7 mouse cellular contexts compared by ENCODE assay signal in genomic region chr15:12667760-12668520, GRCm38 (mm10).
A peak's percentile ranks its signal among the peaks of the same experiment; 100 is the strongest.
DNase-seq lines count a peak whose midpoint lies in the region; ATAC-seq and TF ChIP-seq lines count a peak whose summit lies in the region.

No protein-coding gene starts in this region.

- 46% methylated on average over 21 of the region's 21 CpGs for WGBS in midbrain, embryonic 11.5 days
- 48% methylated on average over 21 of the region's 21 CpGs for WGBS in midbrain, embryonic 14.5 days
- 22% methylated on average over 21 of the region's 21 CpGs for WGBS in limb, embryonic 14.5 days
- 36% methylated on average over 21 of the region's 21 CpGs for WGBS in stomach, embryonic 14.5 days
- 41% methylated on average over 21 of the region's 21 CpGs for WGBS in hindbrain, embryonic 13.5 days

- H3K4me3 ChIP-seq in midbrain, embryonic 11.5 days (ENCODE audit: low read depth, low read length), result no peak overlapping the region
- no peak overlapping the region for H3K4me3 ChIP-seq in midbrain, embryonic 14.5 days (replicated peaks; ENCODE audit: low read depth, low read length)
- peak overlapping the region; percentile 4 for H3K4me3 ChIP-seq in limb, embryonic 14.5 days (replicated peaks; ENCODE audit: low read length)
- H3K4me3 ChIP-seq in stomach, embryonic 14.5 days (ENCODE audit: low read depth, low read length), result no peak overlapping the region
- no peak overlapping the region for H3K4me3 ChIP-seq in hindbrain, embryonic 13.5 days

- H3K9ac ChIP-seq in midbrain, embryonic 11.5 days (ENCODE audit: low read length), result no peak overlapping the region
- no peak overlapping the region for H3K9ac ChIP-seq in midbrain, embryonic 14.5 days (replicated peaks; ENCODE audit: low read length)
- 0 out of 2 replicates have a peak overlapping the region, but pooled peaks have one; percentile 21 for H3K9ac ChIP-seq in limb, embryonic 14.5 days (ENCODE audit: low read depth, low read length, severe bottlenecking)
- no peak overlapping the region for H3K9ac ChIP-seq in stomach, embryonic 14.5 days (replicated peaks; ENCODE audit: low read depth, low read length)
- H3K9ac ChIP-seq in hindbrain, embryonic 13.5 days, result no peak overlapping the region

- intact Hi-C loops in gastrocnemius, postnatal 14 days (cut with DNase I; ENCODE audit: low total_unique reads), result no loop called here

- no peaks in the 10 kb centered on the region for H3K36me3 ChIP-seq in midbrain, embryonic 11.5 days (ENCODE audit: control insufficient read depth, insufficient read depth, low read length)
- H3K36me3 ChIP-seq in midbrain, embryonic 14.5 days (ENCODE audit: control insufficient read depth, insufficient read depth, low read length), result no peaks in the 10 kb centered on the region
- H3K36me3 ChIP-seq in limb, embryonic 14.5 days (ENCODE audit: control insufficient read depth, insufficient read depth, low read length), result no peaks in the 10 kb centered on the region
- no peaks in the 10 kb centered on the region for H3K36me3 ChIP-seq in stomach, embryonic 14.5 days (ENCODE audit: control insufficient read depth, insufficient read depth, low read length)
- no peaks in the 10 kb centered on the region for H3K36me3 ChIP-seq in hindbrain, embryonic 13.5 days

- H3K4me1 ChIP-seq in midbrain, embryonic 11.5 days (ENCODE audit: control insufficient read depth, insufficient read depth, low read length), result no peaks in the 10 kb centered on the region
- H3K4me1 ChIP-seq in midbrain, embryonic 14.5 days (ENCODE audit: control insufficient read depth, insufficient read depth, low read length), result no peaks in the 10 kb centered on the region
- peaks cover 12% of the 10 kb centered on the region for H3K4me1 ChIP-seq in limb, embryonic 14.5 days (ENCODE audit: control insufficient read depth, insufficient read depth, low read length)
- H3K4me1 ChIP-seq in stomach, embryonic 14.5 days (ENCODE audit: control insufficient read depth, insufficient read depth, low read length), result 0 out of 2 replicates have a peak, but pooled peaks cover 4% of the 10 kb centered on the region
- H3K4me1 ChIP-seq in hindbrain, embryonic 13.5 days (replicated peaks), result no peaks in the 10 kb centered on the region

- no peaks in the 10 kb centered on the region for H3K27me3 ChIP-seq in midbrain, embryonic 11.5 days (ENCODE audit: control insufficient read depth, insufficient read depth, low read length)
- no peaks in the 10 kb centered on the region for H3K27me3 ChIP-seq in midbrain, embryonic 14.5 days (ENCODE audit: control insufficient read depth, insufficient read depth, low read length)
- no peaks in the 10 kb centered on the region for H3K27me3 ChIP-seq in limb, embryonic 14.5 days (ENCODE audit: control insufficient read depth, insufficient read depth, low read length)
- H3K27me3 ChIP-seq in stomach, embryonic 14.5 days (ENCODE audit: control insufficient read depth, insufficient read depth, low read length), result no peaks in the 10 kb centered on the region
- H3K27me3 ChIP-seq in hindbrain, embryonic 13.5 days, result no peaks in the 10 kb centered on the region

- no peak for TF ChIP-seq POLR2A in limb, embryonic 14.5 days (IDR thresholded peaks at IDR 0.05; ENCODE audit: borderline replicate concordance, extremely low read depth, insufficient read depth, insufficient read length)

- DNase-seq in midbrain, embryonic 11.5 days (ENCODE audit: low spot score, missing footprints), result peak; percentile 79
- DNase-seq in midbrain, embryonic 14.5 days, result no peak
- peak; percentile 10 for DNase-seq in c-Kit-positive CD71-negative TER-119-negative erythroid progenitor cells, embryonic 14.5 days (ENCODE audit: low read depth)
- DNase-seq in limb, embryonic 14.5 days (ENCODE audit: low spot score), result peak; percentile 26
- DNase-seq in gastrocnemius, postnatal 14 days, result no peak

- H3K9me3 ChIP-seq in midbrain, embryonic 11.5 days (ENCODE audit: control insufficient read depth, low read length), result no peaks in the 10 kb centered on the region
- no peaks in the 10 kb centered on the region for H3K9me3 ChIP-seq in midbrain, embryonic 14.5 days (ENCODE audit: control insufficient read depth, low read length)
- H3K9me3 ChIP-seq in limb, embryonic 14.5 days (ENCODE audit: control insufficient read depth, low read length), result no peaks in the 10 kb centered on the region
- no peaks in the 10 kb centered on the region; the same call in 1 of the 2 replicates for H3K9me3 ChIP-seq in stomach, embryonic 14.5 days (ENCODE audit: control insufficient read depth, low read depth, low read length)
- no peaks in the 10 kb centered on the region for H3K9me3 ChIP-seq in hindbrain, embryonic 13.5 days

- H3K27ac ChIP-seq in midbrain, embryonic 11.5 days (ENCODE audit: low read depth, low read length), result no peak overlapping the region
- no peak overlapping the region for H3K27ac ChIP-seq in midbrain, embryonic 14.5 days (replicated peaks; ENCODE audit: low read depth, low read length)
- H3K27ac ChIP-seq in limb, embryonic 14.5 days (replicated peaks; ENCODE audit: low read depth, low read length), result peak overlapping the region; percentile 26; the same call in 1 of the 2 replicates
- H3K27ac ChIP-seq in stomach, embryonic 14.5 days (ENCODE audit: low read length), result no peak overlapping the region
- no peak overlapping the region for H3K27ac ChIP-seq in hindbrain, embryonic 13.5 days

- no peak for ATAC-seq in midbrain, embryonic 11.5 days (ENCODE audit: low FRiP score)
- no peak for ATAC-seq in midbrain, embryonic 14.5 days (ENCODE audit: low FRiP score, low TSS enrichment)
- ATAC-seq in limb, embryonic 14.5 days (ENCODE audit: low FRiP score, low read depth), result peak; percentile 63; the same call in 1 of the 2 replicates
- ATAC-seq in stomach, embryonic 14.5 days (ENCODE audit: insufficient number of reproducible peaks, insufficient read depth, low FRiP score, low read depth), result no peak
- no peak for ATAC-seq in hindbrain, embryonic 13.5 days (ENCODE audit: low FRiP score)

- no peak overlapping the region for H3K4me2 ChIP-seq in midbrain, embryonic 11.5 days
- H3K4me2 ChIP-seq in midbrain, embryonic 14.5 days (ENCODE audit: low read length), result no peak overlapping the region
- H3K4me2 ChIP-seq in limb, embryonic 14.5 days (replicated peaks; ENCODE audit: low read depth, low read length, severe bottlenecking), result peak overlapping the region; percentile 46
- H3K4me2 ChIP-seq in stomach, embryonic 14.5 days (replicated peaks; ENCODE audit: low read depth, low read length), result peak overlapping the region; percentile 23
- H3K4me2 ChIP-seq in hindbrain, embryonic 13.5 days, result no peak overlapping the region

Comparison
In these comparisons a context has a peak if more than half of its experiments do, and no peak if none do; other contexts are left out.
1. DNase-seq: peak in midbrain, embryonic 11.5 days (single experiment), c-Kit-positive CD71-negative TER-119-negative erythroid progenitor cells, embryonic 14.5 days (single experiment) and limb, embryonic 14.5 days (single experiment); none in midbrain, embryonic 14.5 days (single experiment) and gastrocnemius, postnatal 14 days (single experiment).
2. H3K4me2 ChIP-seq: peak in limb, embryonic 14.5 days (single experiment) and stomach, embryonic 14.5 days (single experiment); none in midbrain, embryonic 11.5 days (single experiment), midbrain, embryonic 14.5 days (single experiment) and hindbrain, embryonic 13.5 days (single experiment).